Mouse (Mus musculus) megakaryocyte, embryonic 14.5 days (primary cell): Measurements from ENCODE around the gene Tmem98.

Experiments used
- FLI1 ChIP-seq: IDR thresholded peaks from 2 replicates; pipeline ENCODE4 v1.6.1; 2012; ENCODE audit warnings: low read length, inconsistent platforms, mixed read lengths
- GATA1 ChIP-seq: IDR thresholded peaks from 3 replicates; pipeline ENCODE4 v1.6.1; 2012; ENCODE audit warnings: mixed read lengths, low read length, inconsistent platforms, borderline replicate concordance

GRCm38 (mm10) chr11:80854908-80855307 is 44.9 kb downstream of the Tmem98 start:
- no peak for TF ChIP-seq GATA1
- no peak for TF ChIP-seq FLI1
